Mouse (Mus musculus) erythroblast, embryonic 14.5 days (primary cell): Measurements from ENCODE around the gene Proser3.

Source experiments
- GATA1 ChIP-seq: IDR thresholded peaks from 2 replicates; pipeline ENCODE4 v1.6.1; 2012; ENCODE audit warnings: low read length, inconsistent platforms, mixed read lengths
- TAL1 ChIP-seq: IDR thresholded peaks from 3 replicates; pipeline ENCODE4 v1.6.1; 2012; ENCODE audit warnings: low read length, inconsistent platforms, mixed read lengths

GRCm38 (mm10) chr7:30550603-30551002, 1.5 kb downstream of the Proser3 start:
- TF ChIP-seq GATA1 (no peak), TAL1 (no peak)
